Mouse (Mus musculus) spleen, postnatal 36 days (tissue): ENCODE results near the gene Pakap.
A peak's percentile ranks its signal among the peaks of the same experiment; 100 is the strongest.

Source experiments
- DNase-seq, 2 experiments: peaks; one replicate each; pipeline ENCODE4 v3.0.0; 2022; ENCODE audit warnings: low spot score in 2 of 2, mixed read lengths in 1 of 2

Pakap gene

GRCm38 (mm10) chr4:57837089-57837488 is 269.1 kb downstream of the Pakap start:
- no peak for DNase-seq

GRCm38 (mm10) chr4:57839343-57839742 is 271.4 kb downstream of the Pakap start:
- no peak for DNase-seq

GRCm38 (mm10) chr4:57841911-57842310 is 273.9 kb downstream of the Pakap start:
- DNase-seq, result no peak

- no peak for DNase-seq
These were observed 274.7 kb downstream of the Pakap start for GRCm38 (mm10) chr4:57842472-57843305.

- DNase-seq, result peak; percentile 21 to 29
These were observed 277.1 kb downstream of the Pakap start for GRCm38 (mm10) chr4:57845031-57845431.

GRCm38 (mm10) chr4:57845541-57846210 is 277.7 kb downstream of the Pakap start:
- no peak for DNase-seq

GRCm38 (mm10) chr4:57846381-57846990 is 278.5 kb downstream of the Pakap start:
- DNase-seq, result no peak

GRCm38 (mm10) chr4:57846991-57847422 is 279.0 kb downstream of the Pakap start:
- DNase-seq, result no peak

- DNase-seq, result no peak
These were observed 279.7 kb downstream of the Pakap start for GRCm38 (mm10) chr4:57847676-57848075.

GRCm38 (mm10) chr4:57849465-57849864 is 281.5 kb downstream of the Pakap start:
- no peak for DNase-seq

- no peak for DNase-seq
These were observed 283.8 kb downstream of the Pakap start for GRCm38 (mm10) chr4:57851731-57852130.

GRCm38 (mm10) chr4:57852461-57853040 is 284.6 kb downstream of the Pakap start:
- no peak for DNase-seq

GRCm38 (mm10) chr4:57854181-57854580 is 286.2 kb downstream of the Pakap start:
- DNase-seq, result no peak

GRCm38 (mm10) chr4:57855281-57855941 is 287.4 kb downstream of the Pakap start:
- no peak for DNase-seq

GRCm38 (mm10) chr4:57856673-57857072 is 288.7 kb downstream of the Pakap start:
- no peak for DNase-seq

- DNase-seq, result no peak
These were observed 292.2 kb downstream of the Pakap start for GRCm38 (mm10) chr4:57860204-57860611.

GRCm38 (mm10) chr4:57861166-57861565 is 293.2 kb downstream of the Pakap start:
- no peak for DNase-seq

- DNase-seq, result no peak
These were observed 293.9 kb downstream of the Pakap start for GRCm38 (mm10) chr4:57861856-57862255.

- DNase-seq, result peak; percentile 68 to 69
These were observed 294.4 kb downstream of the Pakap start for GRCm38 (mm10) chr4:57862269-57862986.

GRCm38 (mm10) chr4:57866088-57866487 is 298.1 kb downstream of the Pakap start:
- DNase-seq, result no peak

GRCm38 (mm10) chr4:57866990-57867389 is 299.0 kb downstream of the Pakap start:
- DNase-seq, result peak in 1 of 2 experiments; percentile 30
